Comparison of ENCODE assay signal across 9 mouse cellular contexts in the genomic region with DNA sequence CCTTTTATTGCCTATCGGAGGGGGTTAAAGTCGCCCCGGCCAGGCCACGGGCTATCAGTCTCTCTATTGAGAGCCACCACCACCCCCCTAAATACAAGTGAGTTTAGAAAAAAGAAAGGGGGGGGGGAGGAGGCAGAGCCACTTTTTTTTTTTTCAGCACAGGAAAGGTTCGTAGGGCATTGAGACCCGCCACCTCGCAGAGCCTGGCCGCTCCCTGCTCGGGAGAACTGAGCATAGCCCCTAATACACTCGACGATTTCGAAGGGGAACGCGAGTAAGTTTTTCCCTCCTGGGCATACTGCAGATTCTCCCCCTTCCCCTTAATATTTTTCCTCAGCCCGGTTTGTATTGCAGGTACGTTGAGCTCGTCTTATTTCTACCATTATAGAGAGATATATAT. TPM values are rescaled to one million over a fixed set of nuclear protein-coding genes. Genes with fewer than 3 reads are reported as not detected.
DNase-seq lines count a peak whose midpoint lies in the region; ATAC-seq lines count a peak whose summit lies in the region.
"Had no signal": no experiment of that assay in that cellular context is flagged by ENCODE, and none has a peak within 500 bp of the region (broad histone marks: within the 10 kb centered on the region; RNA-seq: fewer than 3 reads in every experiment).

No protein-coding gene starts in this region.

- peaks cover 37% of the 10 kb centered on the region for H3K4me1 ChIP-seq in kidney, embryonic 15.5 days
- H3K4me1 ChIP-seq in embryonic facial prominence, embryonic 11.5 days (ENCODE audit: control insufficient read depth, insufficient read depth, low read length), result peaks cover 4% of the 10 kb centered on the region
- H3K4me1 ChIP-seq in intestine, embryonic 15.5 days (replicated peaks), result peaks cover 29% of the 10 kb centered on the region
- peaks cover 35% of the 10 kb centered on the region for H3K4me1 ChIP-seq in neural tube, embryonic 12.5 days

- H3K9ac ChIP-seq in kidney, embryonic 15.5 days, result no peak overlapping the region
- H3K9ac ChIP-seq in embryonic facial prominence, embryonic 11.5 days (replicated peaks; ENCODE audit: low read length), result no peak overlapping the region
- H3K9ac ChIP-seq in intestine, embryonic 15.5 days, result no peak overlapping the region
- H3K9ac ChIP-seq in neural tube, embryonic 12.5 days, result peak overlapping the region; percentile 35; the same call in 1 of the 2 replicates

- no peaks in the 10 kb centered on the region for H3K9me3 ChIP-seq in kidney, embryonic 15.5 days (replicated peaks)
- no peaks in the 10 kb centered on the region for H3K9me3 ChIP-seq in embryonic facial prominence, embryonic 11.5 days (replicated peaks; ENCODE audit: control insufficient read depth, low read length)
- no peaks in the 10 kb centered on the region for H3K9me3 ChIP-seq in intestine, embryonic 15.5 days
- no peaks in the 10 kb centered on the region for H3K9me3 ChIP-seq in neural tube, embryonic 12.5 days

- no peak; the same call in 1 of the 2 replicates for ATAC-seq in kidney, embryonic 15.5 days (replicated peaks; ENCODE audit: low FRiP score)
- no peak for ATAC-seq in embryonic facial prominence, embryonic 11.5 days (replicated peaks; ENCODE audit: insufficient number of reproducible peaks, low FRiP score, low TSS enrichment, low read depth)
- ATAC-seq in intestine, embryonic 15.5 days, result 0 out of 2 replicates have a peak, but pooled peaks have one; percentile 5
- ATAC-seq in neural tube, embryonic 12.5 days (ENCODE audit: low FRiP score, low read depth), result no peak

- intact Hi-C loops in gastrocnemius, postnatal 14 days (cut with DNase I; ENCODE audit: low total_unique reads), result no loop called here

- H3K4me2 ChIP-seq in kidney, embryonic 15.5 days, result peak overlapping the region; percentile 80
- H3K4me2 ChIP-seq in embryonic facial prominence, embryonic 11.5 days (ENCODE audit: low read depth, low read length), result peak overlapping the region; percentile 54; the same call in 1 of the 2 replicates
- H3K4me2 ChIP-seq in intestine, embryonic 15.5 days (replicated peaks), result peak overlapping the region; percentile 87
- peak overlapping the region; percentile 68 for H3K4me2 ChIP-seq in neural tube, embryonic 12.5 days (replicated peaks)

- H3K36me3 ChIP-seq in kidney, embryonic 15.5 days, result no peaks in the 10 kb centered on the region
- H3K36me3 ChIP-seq in embryonic facial prominence, embryonic 11.5 days (replicated peaks; ENCODE audit: control insufficient read depth, insufficient read depth, low read depth, low read length), result no peaks in the 10 kb centered on the region
- H3K36me3 ChIP-seq in intestine, embryonic 15.5 days, result no peaks in the 10 kb centered on the region
- no peaks in the 10 kb centered on the region for H3K36me3 ChIP-seq in neural tube, embryonic 12.5 days

- peak overlapping the region; percentile 49 for H3K4me3 ChIP-seq in kidney, embryonic 15.5 days (replicated peaks)
- peak overlapping the region; percentile 40 for H3K4me3 ChIP-seq in embryonic facial prominence, embryonic 11.5 days (ENCODE audit: low read depth, low read length)
- H3K4me3 ChIP-seq in intestine, embryonic 15.5 days (replicated peaks), result peak overlapping the region; percentile 43
- peak overlapping the region; percentile 38 for H3K4me3 ChIP-seq in neural tube, embryonic 12.5 days

- no peak overlapping the region for H3K27ac ChIP-seq in kidney, embryonic 15.5 days
- no peak overlapping the region for H3K27ac ChIP-seq in embryonic facial prominence, embryonic 11.5 days (replicated peaks; ENCODE audit: low read depth, low read length)
- no peak overlapping the region for H3K27ac ChIP-seq in intestine, embryonic 15.5 days
- no peak overlapping the region for H3K27ac ChIP-seq in neural tube, embryonic 12.5 days

- 1% methylated on average over 17 of the region's 17 CpGs for WGBS in kidney, embryonic 15.5 days
- WGBS in embryonic facial prominence, embryonic 11.5 days, result under 1% methylated on average over 17 of the region's 17 CpGs
- under 1% methylated on average over 17 of the region's 17 CpGs for WGBS in intestine, embryonic 15.5 days
- 0% methylated on average over 17 of the region's 17 CpGs for WGBS in neural tube, embryonic 12.5 days

- H3K27me3 ChIP-seq in kidney, embryonic 15.5 days, result peaks cover 93% of the 10 kb centered on the region
- peaks cover 59% of the 10 kb centered on the region for H3K27me3 ChIP-seq in embryonic facial prominence, embryonic 11.5 days (ENCODE audit: control insufficient read depth, insufficient read depth, low read length)
- H3K27me3 ChIP-seq in intestine, embryonic 15.5 days (replicated peaks), result peaks cover 75% of the 10 kb centered on the region
- H3K27me3 ChIP-seq in neural tube, embryonic 12.5 days (replicated peaks), result peaks cover 86% of the 10 kb centered on the region

- DNase-seq in kidney, postnatal 36 days, result no peak
- DNase-seq in embryonic facial prominence, embryonic 11.5 days (ENCODE audit: low spot score), result no peak
- DNase-seq in urinary bladder, postnatal 14 days (ENCODE audit: low spot score), result no peak
- no peak for DNase-seq in gastrocnemius, postnatal 14 days
- DNase-seq in urinary bladder, adult 18-20 months (ENCODE audit: low spot score in 2 of 2), result no peak
- DNase-seq: left cerebral cortex, postnatal 4 days had no signal

RNA-seq across cellular contexts. Expression of a gene that starts 1.3 kb away (rescaled TPM):
- polyA plus RNA-seq in kidney, embryonic 15.5 days (2015; fragmentation: Nextera tagmentation; extraction: Ambion mirVana), result not detected in 2 replicates
- polyA plus RNA-seq in embryonic facial prominence, embryonic 11.5 days (2014; fragmentation: Nextera tagmentation; extraction: Ambion mirVana), result 6.6 and 6.8 TPM in 2 replicates
- polyA plus RNA-seq in intestine, embryonic 15.5 days (2015; fragmentation: Nextera tagmentation; extraction: Ambion mirVana), result not detected in 2 replicates
- 6.3 and 7.4 TPM in 2 replicates for polyA plus RNA-seq in neural tube, embryonic 12.5 days (2016; fragmentation: Nextera tagmentation; extraction: Ambion mirVana)
- total RNA-seq in gastrocnemius, postnatal 14 days (2021), result not detected
